Mouse (Mus musculus) cerebellum, adult 2 months (tissue): ENCODE data around the gene Kcnk12.

Experiments
- CTCF ChIP-seq: fragments of 200-500 bp; IDR thresholded peaks from 2 replicates; pipeline ENCODE4 v1.5.1; 2011; ENCODE audit warnings: low read depth, mild to moderate bottlenecking, control low read depth, low read length, moderate library complexity, borderline replicate concordance; ENCODE audit not compliant: insufficient read depth
- POLR2A ChIP-seq: fragments of 200-500 bp; IDR thresholded peaks from 2 replicates; pipeline ENCODE4 v1.6.1; 2011; ENCODE audit warnings: low read length, control low read depth, borderline replicate concordance; ENCODE audit not compliant: insufficient read depth

- no peak for TF ChIP-seq CTCF
- TF ChIP-seq POLR2A = no peak
Measured at GRCm38 (mm10) chr17:87744985-87745925, 52.5 kb downstream of the Kcnk12 start.
